Mouse (Mus musculus) C2C12 (cell line): Measurements from ENCODE around the gene Ssu2. TPM values are rescaled to one million over a fixed set of nuclear protein-coding genes. Genes with fewer than 3 reads are reported as not detected.

Experiments
- H3K27me3 ChIP-seq: one replicate; pipeline ENCODE4 v1.6.1; 2011; ENCODE audit not compliant: control insufficient read depth, insufficient read depth, insufficient read length
- H3K36me3 ChIP-seq: one replicate; pipeline ENCODE4 v1.6.1; 2011; ENCODE audit not compliant: control insufficient read depth, insufficient read depth
- H3K4me3 ChIP-seq: one replicate; pipeline ENCODE4 v1.5.1; 2011; ENCODE audit warnings: mild to moderate bottlenecking, control low read depth; ENCODE audit not compliant: poor library complexity, insufficient read depth, severe bottlenecking
- H3K79me2 ChIP-seq: one replicate; pipeline ENCODE4 v1.6.1; 2011; ENCODE audit not compliant: control insufficient read depth, insufficient read depth
- H3K79me3 ChIP-seq: one replicate; pipeline ENCODE4 v1.6.1; 2011; ENCODE audit warnings: low read depth, control low read depth
- H3ac ChIP-seq: one replicate; pipeline ENCODE3; 2011; ENCODE audit warnings: low read depth; ENCODE audit not compliant: control insufficient read depth, insufficient read length
- CEBPB ChIP-seq: IDR thresholded peaks from one replicate; pipeline ENCODE4 v1.6.1; 2011; ENCODE audit warnings: low read depth, mild to moderate bottlenecking, control low read depth, moderate library complexity
- CTCF ChIP-seq: IDR thresholded peaks from one replicate; pipeline ENCODE4 v1.5.1; 2011; ENCODE audit not compliant: control insufficient read depth, insufficient read depth, insufficient read length
- FOSL1 ChIP-seq: IDR thresholded peaks from one replicate; pipeline ENCODE4 v1.8.0; 2011; ENCODE audit warnings: mild to moderate bottlenecking, low read length; ENCODE audit not compliant: poor library complexity, insufficient read depth, severe bottlenecking
- MAX ChIP-seq: IDR thresholded peaks from one replicate; pipeline ENCODE4 v1.6.1; 2011; ENCODE audit warnings: mild to moderate bottlenecking, control low read depth
- MYOD1 ChIP-seq: IDR thresholded peaks from one replicate; pipeline ENCODE4 v1.6.1; 2011; ENCODE audit warnings: low read depth; ENCODE audit not compliant: control insufficient read depth, insufficient read length
- MYOG ChIP-seq: IDR thresholded peaks from one replicate; pipeline ENCODE4 v1.6.1; 2011; ENCODE audit not compliant: control insufficient read depth, insufficient read length; ENCODE audit errors: extremely low read depth
- USF1 ChIP-seq: IDR thresholded peaks from one replicate; pipeline ENCODE4 v1.6.1; 2011; ENCODE audit warnings: low read depth, mild to moderate bottlenecking, control low read depth, moderate library complexity
- polyA plus RNA-seq: library from polyadenylated mRNA; unstranded; fragments of >200 nt; fragmentation: generic; extraction: Trizol; gene quantifications from one replicate; pipeline ENCODE4 v1.2.1, GENCODE M21; 2012; ENCODE audit warnings: missing spikeins

Gene Ssu2
- polyA plus RNA-seq, 1 experiment: not detected

DNA sequence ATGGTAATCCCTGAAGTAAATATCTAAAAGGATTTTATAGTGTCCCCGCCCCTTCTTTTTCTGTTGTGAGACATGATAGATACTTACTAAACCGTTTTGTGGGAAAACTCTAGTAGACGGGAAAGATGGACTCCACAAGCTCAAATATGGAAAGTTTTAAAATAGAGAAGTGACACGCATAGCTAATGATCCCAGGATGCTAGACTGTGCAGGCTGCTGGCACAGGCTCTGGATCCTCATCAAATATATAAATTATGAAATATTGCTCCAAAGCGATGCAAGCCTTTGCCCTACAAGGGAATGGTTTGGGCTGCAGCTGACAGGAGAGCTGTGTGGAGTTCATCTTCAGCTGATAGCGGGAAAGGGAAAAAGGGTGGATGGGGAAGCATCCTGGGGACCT, 50.2 kb downstream of the Ssu2 start:
- no peaks in the 10 kb centered on the region for H3K79me2 ChIP-seq
- no peak for TF ChIP-seq MAX
- no peak for TF ChIP-seq MYOG
- no peak for TF ChIP-seq CEBPB
- TF ChIP-seq USF1: no peak
- TF ChIP-seq FOSL1: no peak
- TF ChIP-seq CTCF: no peak
- no peak for TF ChIP-seq MYOD1
- H3ac ChIP-seq: no peak overlapping the region
- no peaks in the 10 kb centered on the region for H3K79me3 ChIP-seq
- no peaks in the 10 kb centered on the region for H3K27me3 ChIP-seq
- H3K4me3 ChIP-seq: no peak overlapping the region
- H3K36me3 ChIP-seq: no peaks in the 10 kb centered on the region

DNA sequence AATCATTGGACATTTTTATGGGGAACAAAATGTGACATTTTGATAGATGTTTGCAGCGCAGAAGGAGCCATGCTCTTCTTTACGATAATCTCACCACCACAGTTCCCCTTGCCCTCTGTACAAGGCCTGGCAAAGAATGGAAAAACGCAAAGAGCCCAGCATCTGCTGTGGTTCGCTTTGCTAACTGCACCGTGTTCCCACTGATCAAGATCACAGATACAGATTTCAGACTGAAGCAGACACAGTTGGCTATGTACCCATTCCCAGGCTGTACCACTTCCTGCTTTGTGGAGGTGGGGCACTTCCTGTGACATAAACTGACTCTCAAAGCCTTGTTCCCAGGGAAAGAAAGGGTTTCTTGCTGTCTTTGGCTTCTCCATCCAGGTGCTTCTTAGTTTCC, 53.9 kb downstream of the Ssu2 start:
- Histone ChIP-seq H3K79me3 (no peaks in the 10 kb centered on the region), H3K27me3 (no peaks in the 10 kb centered on the region), H3K36me3 (no peaks in the 10 kb centered on the region), H3ac (no peak overlapping the region), H3K79me2 (no peaks in the 10 kb centered on the region), H3K4me3 (no peak overlapping the region)
- no peak for TF ChIP-seq MAX
- TF ChIP-seq CEBPB: no peak
- TF ChIP-seq MYOD1: no peak
- TF ChIP-seq USF1: no peak
- no peak for TF ChIP-seq FOSL1
- no peak for TF ChIP-seq MYOG
- no peak for TF ChIP-seq CTCF

DNA sequence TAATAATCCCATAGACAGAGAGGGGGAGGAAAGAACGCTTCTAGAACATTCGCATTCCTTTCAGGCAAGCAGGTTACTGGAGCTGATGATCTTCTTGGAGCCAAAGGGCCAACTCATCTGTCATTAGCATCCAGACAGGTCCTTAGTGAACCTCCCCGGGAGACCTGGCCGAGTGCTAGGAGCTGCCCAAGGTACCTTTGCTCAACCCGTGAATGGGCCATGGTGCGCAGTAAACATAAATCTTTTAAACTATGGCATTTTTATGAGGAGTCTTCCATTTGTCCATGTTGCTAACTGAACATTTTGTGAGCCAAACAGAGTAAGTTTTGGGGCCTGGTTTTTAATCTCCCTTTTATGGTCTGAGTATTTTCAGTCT, 56.6 kb downstream of the Ssu2 start:
- H3K4me3 ChIP-seq: no peak overlapping the region
- TF ChIP-seq FOSL1: no peak
- TF ChIP-seq CEBPB: no peak
- TF ChIP-seq MYOG: no peak
- TF ChIP-seq MAX: no peak
- TF ChIP-seq USF1: no peak
- TF ChIP-seq CTCF: no peak
- TF ChIP-seq MYOD1: no peak
- H3K79me3 ChIP-seq: no peaks in the 10 kb centered on the region
- H3K27me3 ChIP-seq: no peaks in the 10 kb centered on the region
- H3ac ChIP-seq: no peak overlapping the region
- no peaks in the 10 kb centered on the region for H3K79me2 ChIP-seq
- no peaks in the 10 kb centered on the region for H3K36me3 ChIP-seq

DNA sequence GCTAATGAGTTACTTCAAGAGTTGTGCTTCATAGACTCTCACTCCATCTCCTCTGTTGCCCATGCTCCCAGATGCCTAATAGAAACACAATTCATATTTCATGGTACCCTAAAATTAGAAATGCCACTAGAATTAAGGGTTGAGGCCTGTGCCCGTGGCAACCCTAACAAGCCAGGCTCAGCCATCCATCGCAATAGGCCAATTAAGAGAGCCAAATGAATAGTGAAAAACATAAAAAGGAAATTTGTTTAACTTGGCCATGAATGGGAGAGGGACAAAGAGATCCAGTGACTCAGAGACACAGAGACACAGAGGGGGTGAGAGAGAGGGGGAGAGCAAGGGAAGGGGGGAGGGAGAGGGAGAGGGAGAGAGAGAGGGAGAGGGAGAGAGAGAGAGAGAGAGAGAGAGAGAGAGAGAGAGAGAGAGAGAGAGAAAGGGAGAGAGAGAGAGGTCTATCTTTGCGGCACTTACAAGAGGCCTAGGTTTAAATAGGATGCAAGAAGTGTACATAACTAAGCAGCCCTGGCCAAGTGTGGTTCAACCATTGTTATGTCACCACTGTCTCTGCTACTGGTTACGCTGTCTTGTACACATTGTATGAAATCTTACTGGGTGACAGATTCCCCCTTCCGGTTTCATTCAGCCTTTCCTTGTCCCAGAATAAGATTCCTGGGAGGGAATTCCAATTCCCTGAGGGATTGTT, 57.2 kb downstream of the Ssu2 start:
- no peaks in the 10 kb centered on the region for H3K27me3 ChIP-seq
- TF ChIP-seq USF1 (no peak), CTCF (no peak), CEBPB (no peak), MYOD1 (no peak), MAX (no peak), FOSL1 (no peak), MYOG (no peak)
- H3K36me3 ChIP-seq: no peaks in the 10 kb centered on the region
- H3ac ChIP-seq: no peak overlapping the region
- H3K79me3 ChIP-seq: no peaks in the 10 kb centered on the region
- no peaks in the 10 kb centered on the region for H3K79me2 ChIP-seq
- H3K4me3 ChIP-seq: no peak overlapping the region

DNA sequence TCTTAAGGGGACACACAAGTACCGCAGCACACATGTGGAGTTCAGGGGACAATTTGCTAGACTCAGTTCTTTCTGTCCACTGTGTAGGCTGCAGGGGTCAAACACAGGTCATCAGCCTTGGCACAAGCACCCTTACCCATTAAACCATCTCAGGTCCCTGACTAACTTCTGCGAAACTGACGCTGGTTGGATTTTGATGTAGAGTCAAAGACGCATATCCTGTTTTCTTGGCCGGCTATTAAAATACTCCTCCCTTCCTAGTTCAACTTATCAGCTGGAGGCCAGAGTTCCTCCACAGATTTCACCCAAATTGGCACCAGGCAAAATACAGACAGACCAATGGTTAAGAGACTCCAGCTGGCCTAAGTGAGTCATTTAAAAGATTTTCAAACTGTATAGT, 60.0 kb downstream of the Ssu2 start:
- H3K79me3 ChIP-seq: no peaks in the 10 kb centered on the region
- H3ac ChIP-seq: no peak overlapping the region
- no peaks in the 10 kb centered on the region for H3K79me2 ChIP-seq
- H3K27me3 ChIP-seq: no peaks in the 10 kb centered on the region
- no peak overlapping the region for H3K4me3 ChIP-seq
- TF ChIP-seq FOSL1 (no peak), CTCF (no peak), CEBPB (no peak), USF1 (no peak), MYOG (no peak), MAX (no peak), MYOD1 (no peak)
- no peaks in the 10 kb centered on the region for H3K36me3 ChIP-seq
